Mouse (Mus musculus): ENCODE measurements around the gene Tmem95. TPM values are rescaled to one million over a fixed set of nuclear protein-coding genes. Genes with fewer than 3 reads are reported as not detected.

Gene Tmem95
- polyA plus RNA-seq, 1 experiment from 2014 or later, result not detected

DNA sequence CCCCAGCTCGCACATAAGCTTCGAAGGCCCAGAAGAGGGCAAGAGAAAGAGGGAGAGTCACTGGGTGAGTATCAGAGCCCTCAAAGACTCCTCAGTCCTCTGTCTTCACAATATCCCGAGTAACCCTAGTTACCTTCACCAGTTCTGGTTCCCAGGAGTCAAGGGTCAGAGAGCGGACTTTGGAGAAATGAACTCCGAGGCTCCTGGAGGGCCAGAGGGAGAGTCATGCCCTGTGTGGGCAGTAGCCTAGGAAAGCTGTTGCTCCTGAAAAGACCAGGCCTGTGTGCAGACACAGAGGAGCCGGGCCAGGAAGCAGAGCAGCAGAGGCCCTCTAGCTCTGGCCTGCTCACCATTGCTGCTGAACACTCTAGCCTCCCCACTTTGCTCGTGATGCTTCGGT, 6.8 kb upstream of the Tmem95 start:
- Histone ChIP-seq H3K36me3 (no peaks in the 10 kb centered on the region), H3K9me3 (no peaks in the 10 kb centered on the region), H3K9ac (no peak overlapping the region), H3K4me2 (replicated peaks) (no peak overlapping the region), H3K4me3 (no peak overlapping the region), H3K27me3 (no peaks in the 10 kb centered on the region), H3K27ac (peak overlapping the region; percentile 8; the same call in 1 of the 2 replicates), H3K4me1 (peaks cover 7% of the 10 kb centered on the region; the same call in 1 of the 2 replicates)
- ATAC-seq (ENCODE audit: insufficient number of reproducible peaks, insufficient read depth, low FRiP score, low TSS enrichment), result no peak
- 83% methylated on average over 8 of the region's 8 CpGs for WGBS

DNA sequence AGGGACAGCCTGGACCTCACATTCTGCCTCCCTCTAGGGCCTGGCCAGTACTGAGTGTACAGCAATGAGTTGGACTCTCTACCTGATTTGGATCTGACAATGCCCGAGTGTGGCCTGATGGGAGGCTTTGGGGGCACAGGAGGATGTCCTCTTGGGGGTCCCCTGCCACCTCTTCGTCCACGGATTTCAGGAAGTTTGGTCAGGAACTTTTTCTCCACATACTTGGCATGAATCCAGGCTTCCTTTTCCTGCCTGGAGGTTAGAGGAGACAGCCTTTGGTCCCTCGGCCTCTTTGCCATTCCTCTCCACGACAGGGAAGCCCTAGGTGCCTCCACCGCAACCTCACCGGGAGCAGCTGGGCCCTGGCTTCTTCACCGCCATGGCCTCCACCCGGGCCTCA, 6.4 kb upstream of the Tmem95 start:
- no peak for ATAC-seq (ENCODE audit: insufficient number of reproducible peaks, insufficient read depth, low FRiP score, low TSS enrichment)
- Histone ChIP-seq H3K9me3 (no peaks in the 10 kb centered on the region), H3K4me3 (no peak overlapping the region), H3K4me2 (replicated peaks) (no peak overlapping the region), H3K27ac (peak overlapping the region; percentile 8; the same call in 1 of the 2 replicates), H3K9ac (no peak overlapping the region), H3K4me1 (peaks cover 11% of the 10 kb centered on the region; the same call in 1 of the 2 replicates), H3K27me3 (no peaks in the 10 kb centered on the region), H3K36me3 (no peaks in the 10 kb centered on the region)
- WGBS, result 76% methylated on average over 9 of the region's 9 CpGs

DNA sequence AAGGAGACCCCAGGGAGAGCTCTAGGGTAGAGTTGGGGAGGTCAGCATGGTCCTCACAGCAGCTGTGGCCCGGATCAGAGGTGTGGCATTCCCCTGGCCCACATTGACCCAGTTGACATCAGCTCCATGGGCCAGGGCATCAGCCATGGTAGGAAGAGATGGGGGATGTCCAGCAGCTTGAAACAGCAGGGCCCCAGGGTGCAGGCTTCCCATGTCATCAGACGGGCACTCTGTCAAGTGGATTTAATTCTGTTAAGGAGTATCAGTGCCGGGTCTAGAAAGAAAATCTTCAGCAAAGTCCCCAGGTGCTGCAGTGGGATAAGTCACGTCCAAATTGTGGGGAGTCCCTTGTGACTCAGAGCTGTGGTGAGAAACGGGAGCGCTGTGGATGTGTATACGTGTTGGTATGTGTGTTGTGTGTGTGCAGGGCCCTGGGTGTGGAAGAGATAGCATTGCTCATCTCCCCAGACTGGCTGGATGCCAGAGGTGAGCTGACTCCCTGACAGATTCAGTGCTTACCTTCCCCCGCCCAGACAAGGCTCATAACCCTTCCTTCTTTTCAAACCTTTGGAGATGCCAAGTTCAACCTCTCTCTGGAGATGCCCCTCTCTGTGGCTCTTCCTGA, 5.8 kb upstream of the Tmem95 start:
- Histone ChIP-seq H3K9ac (no peak overlapping the region), H3K27ac (no peak overlapping the region; the same call in 1 of the 2 replicates), H3K36me3 (no peaks in the 10 kb centered on the region), H3K4me1 (peaks cover 11% of the 10 kb centered on the region; the same call in 1 of the 2 replicates), H3K9me3 (no peaks in the 10 kb centered on the region), H3K4me2 (replicated peaks) (no peak overlapping the region), H3K27me3 (no peaks in the 10 kb centered on the region), H3K4me3 (no peak overlapping the region)
- ATAC-seq (ENCODE audit: insufficient number of reproducible peaks, insufficient read depth, low FRiP score, low TSS enrichment), result no peak
- 76% methylated on average over 8 of the region's 8 CpGs for WGBS

GRCm38 (mm10) chr11:69883066-69883465, 5.2 kb upstream of the Tmem95 start:
- H3K4me2 ChIP-seq (replicated peaks), result no peak overlapping the region

DNA sequence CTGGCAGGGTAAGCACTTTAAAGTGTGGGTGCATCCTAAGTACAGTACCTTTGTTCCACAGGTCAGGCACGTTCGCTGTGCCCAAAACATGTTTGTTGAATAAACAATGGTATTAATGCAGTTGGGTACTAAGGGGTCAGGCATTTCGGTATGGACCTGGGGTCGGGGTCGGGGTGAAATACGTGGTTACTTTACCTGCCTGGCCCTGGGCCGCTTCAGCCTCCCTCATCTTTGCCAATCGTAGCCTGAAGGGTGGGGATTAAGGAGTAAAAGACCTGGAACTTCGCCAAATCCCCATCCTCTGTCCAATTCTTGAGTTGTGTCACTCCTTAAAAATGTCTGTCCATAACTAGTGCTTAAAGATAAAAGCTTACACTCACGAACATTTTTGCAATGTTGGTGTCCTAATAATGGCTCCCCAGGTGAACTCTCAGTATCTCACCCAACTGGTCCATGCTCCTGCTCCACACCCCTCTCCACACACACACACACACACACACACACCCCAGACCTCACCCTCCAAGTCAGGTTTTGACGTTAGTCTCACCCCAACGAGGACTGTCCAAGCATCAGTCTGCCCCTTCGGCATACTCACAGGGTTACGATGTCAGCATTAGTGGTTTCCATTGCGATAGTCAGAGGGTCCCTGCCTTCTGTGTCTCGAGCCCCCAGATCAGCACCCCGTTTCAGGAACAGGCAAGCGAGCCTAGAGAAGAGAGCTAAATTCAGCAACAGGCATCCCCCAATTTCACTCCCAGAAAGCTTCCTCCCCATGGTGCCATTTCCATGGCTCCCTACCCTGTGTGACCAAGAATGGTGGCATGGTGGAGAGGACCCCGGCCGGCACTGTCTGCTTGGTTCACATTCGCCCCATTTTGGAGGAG, 4.2 kb upstream of the Tmem95 start:
- Histone ChIP-seq H3K9ac (peak overlapping the region; percentile 54; the same call in 1 of the 2 replicates), H3K9me3 (no peaks in the 10 kb centered on the region), H3K27me3 (no peaks in the 10 kb centered on the region), H3K27ac (peak overlapping the region; percentile 83), H3K4me1 (peaks cover 19% of the 10 kb centered on the region; the same call in 1 of the 2 replicates), H3K4me2 (replicated peaks) (peak overlapping the region; percentile 73), H3K4me3 (peak overlapping the region; percentile 49), H3K36me3 (no peaks in the 10 kb centered on the region)
- ATAC-seq (ENCODE audit: insufficient number of reproducible peaks, insufficient read depth, low FRiP score, low TSS enrichment), result no peak
- WGBS, result 61% methylated on average over 21 of the region's 21 CpGs

More at GRCm38 (mm10) chr11:69883066-69883465, 5.2 kb upstream of the Tmem95 start:
- Histone ChIP-seq H3K4me3 (no peak overlapping the region), H3K4me1 (peaks cover 11% of the 10 kb centered on the region; the same call in 1 of the 2 replicates), H3K9me3 (no peaks in the 10 kb centered on the region), H3K9ac (no peak overlapping the region), H3K36me3 (no peaks in the 10 kb centered on the region), H3K27me3 (no peaks in the 10 kb centered on the region), H3K27ac (no peak overlapping the region; the same call in 1 of the 2 replicates)
- WGBS, result 57% methylated on average over 4 of the region's 4 CpGs
- ATAC-seq (ENCODE audit: insufficient number of reproducible peaks, insufficient read depth, low FRiP score, low TSS enrichment), result no peak

- Histone ChIP-seq H3K4me1 (peaks cover 29% of the 10 kb centered on the region), H3K9ac (peak within 1 kb of the TSS; percentile 54), H3K36me3 (no peaks in the 10 kb centered on the region), H3K4me2 (replicated peaks) (peak within 1 kb of the TSS; percentile 73), H3K27me3 (no peaks in the 10 kb centered on the region), H3K9me3 (no peaks in the 10 kb centered on the region), H3K4me3 (peak within 1 kb of the TSS; percentile 49), H3K27ac (peak within 1 kb of the TSS; percentile 83)
- peak; percentile 79 for ATAC-seq (ENCODE audit: insufficient number of reproducible peaks, insufficient read depth, low FRiP score, low TSS enrichment)
- under 1% methylated on average over 46 of the region's 46 CpGs for WGBS
Observed at GRCm38 (mm10) chr11:69880853-69881603, 3.2 kb upstream of the Tmem95 start, which contains the start of gene Kctd11. Gene Kctd11, minus strand, starts transcription at chr11:69881406.

DNA sequence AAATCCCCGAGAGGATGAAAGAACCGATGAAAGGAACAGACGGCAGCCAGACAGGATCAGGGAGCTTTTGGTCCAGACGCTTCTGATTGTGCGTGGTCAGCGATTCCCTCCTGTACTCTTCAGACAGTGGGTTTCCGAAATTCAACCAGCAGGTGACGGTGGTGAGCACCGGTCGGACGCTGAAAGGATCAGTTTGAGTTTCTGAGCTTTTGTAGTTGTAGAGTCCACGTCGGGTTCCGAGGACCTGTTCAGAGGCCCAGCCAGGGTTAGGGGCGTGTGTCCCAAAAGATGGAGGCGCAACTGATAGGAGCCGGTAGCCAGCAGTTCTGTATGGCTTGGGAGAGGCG, 2.7 kb upstream of the Tmem95 start:
- Histone ChIP-seq H3K4me3 (peak overlapping the region; percentile 49), H3K27ac (peak overlapping the region; percentile 83), H3K4me1 (peaks cover 34% of the 10 kb centered on the region), H3K9me3 (no peaks in the 10 kb centered on the region), H3K36me3 (no peaks in the 10 kb centered on the region), H3K9ac (peak overlapping the region; percentile 54), H3K27me3 (no peaks in the 10 kb centered on the region), H3K4me2 (replicated peaks) (peak overlapping the region; percentile 73)
- WGBS, result under 1% methylated on average over 18 of the region's 18 CpGs
- 0 out of 2 replicates have a peak, but pooled peaks have one; percentile 5 for ATAC-seq (ENCODE audit: insufficient number of reproducible peaks, insufficient read depth, low FRiP score, low TSS enrichment)

DNA sequence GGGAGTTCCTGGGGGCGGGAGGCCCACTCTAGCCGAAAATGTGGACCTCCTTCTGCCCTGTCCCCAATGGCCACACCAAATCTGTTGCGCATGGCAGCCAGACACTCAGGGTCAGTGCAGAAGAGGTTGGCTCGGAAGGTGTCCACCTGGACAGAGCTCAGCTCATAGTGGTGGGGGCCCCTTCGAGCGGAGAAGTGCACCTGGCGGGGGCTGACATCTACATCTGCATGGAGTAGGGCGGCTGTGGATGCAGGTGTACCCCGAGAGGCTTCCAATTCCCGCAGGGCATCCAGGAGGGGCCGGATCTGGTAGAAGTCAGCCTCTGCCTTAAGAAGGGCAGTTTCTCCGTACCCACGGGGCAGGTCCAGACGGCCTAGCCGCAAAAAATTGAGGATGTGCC, 1.9 kb upstream of the Tmem95 start:
- peak overlapping the region; percentile 54; the same call in 1 of the 2 replicates for H3K9ac ChIP-seq
- H3K36me3 ChIP-seq, result no peaks in the 10 kb centered on the region
- 57% methylated on average over 15 of the region's 15 CpGs for WGBS
- peak overlapping the region; percentile 73 for H3K4me2 ChIP-seq (replicated peaks)
- H3K4me3 ChIP-seq, result peak overlapping the region; percentile 49
- H3K27me3 ChIP-seq, result no peaks in the 10 kb centered on the region
- ATAC-seq (ENCODE audit: insufficient number of reproducible peaks, insufficient read depth, low FRiP score, low TSS enrichment), result no peak
- H3K4me1 ChIP-seq, result peaks cover 34% of the 10 kb centered on the region
- H3K9me3 ChIP-seq, result no peaks in the 10 kb centered on the region
- no peak overlapping the region for H3K27ac ChIP-seq

DNA sequence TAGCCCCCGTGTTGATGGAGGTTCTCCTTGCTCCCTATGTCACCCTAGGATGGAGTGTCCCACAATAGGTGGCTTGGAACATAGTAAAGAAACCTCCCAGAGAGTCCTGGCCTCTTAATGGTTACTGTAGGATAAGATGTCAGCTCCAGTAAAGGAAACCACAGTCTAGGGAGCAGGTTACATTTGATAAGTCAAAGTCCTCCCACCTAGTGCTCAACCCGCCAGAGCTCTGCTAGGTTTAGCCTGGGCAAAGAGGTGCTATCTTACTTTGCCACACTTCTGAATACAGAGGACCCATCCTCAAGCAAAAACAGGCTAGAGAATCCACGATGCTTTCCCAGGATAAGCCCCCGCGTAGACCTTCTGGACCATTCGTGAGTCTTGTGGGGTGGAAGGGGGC, 1.1 kb upstream of the Tmem95 start:
- no peak for ATAC-seq (ENCODE audit: insufficient number of reproducible peaks, insufficient read depth, low FRiP score, low TSS enrichment)
- Histone ChIP-seq H3K27me3 (no peaks in the 10 kb centered on the region), H3K4me3 (no peak overlapping the region), H3K27ac (no peak overlapping the region), H3K9me3 (no peaks in the 10 kb centered on the region), H3K9ac (no peak overlapping the region), H3K36me3 (no peaks in the 10 kb centered on the region), H3K4me1 (peaks cover 34% of the 10 kb centered on the region), H3K4me2 (replicated peaks) (0 out of 2 replicates have a peak overlapping the region, but pooled peaks have one; percentile 73)
- WGBS, result 88% methylated on average over 6 of the region's 6 CpGs

- Histone ChIP-seq H3K9ac (no peak overlapping the region), H3K36me3 (no peaks in the 10 kb centered on the region), H3K4me2 (replicated peaks) (no peak overlapping the region), H3K9me3 (no peaks in the 10 kb centered on the region), H3K27me3 (no peaks in the 10 kb centered on the region), H3K4me3 (no peak overlapping the region), H3K27ac (no peak overlapping the region), H3K4me1 (peaks cover 34% of the 10 kb centered on the region)
- no peak for ATAC-seq (ENCODE audit: insufficient number of reproducible peaks, insufficient read depth, low FRiP score, low TSS enrichment)
- WGBS, result 86% methylated on average over 3 of the region's 3 CpGs
Observed at GRCm38 (mm10) chr11:69878399-69878798, 581 bp upstream of the Tmem95 start.

- H3K9ac ChIP-seq, result no peak overlapping the region
Observed at GRCm38 (mm10) chr11:69876867-69877266, 951 bp downstream of the Tmem95 start.

More at GRCm38 (mm10) chr11:69876867-69877266, 951 bp downstream of the Tmem95 start:
- Histone ChIP-seq H3K36me3 (no peaks in the 10 kb centered on the region), H3K4me1 (peaks cover 34% of the 10 kb centered on the region), H3K27me3 (no peaks in the 10 kb centered on the region), H3K4me2 (replicated peaks) (peak overlapping the region; percentile 35), H3K27ac (peak overlapping the region; percentile 70), H3K9me3 (no peaks in the 10 kb centered on the region), H3K4me3 (0 out of 2 replicates have a peak overlapping the region, but pooled peaks have one; percentile 10)
- 3% methylated on average over 12 of the region's 12 CpGs for WGBS
- ATAC-seq (ENCODE audit: insufficient number of reproducible peaks, insufficient read depth, low FRiP score, low TSS enrichment), result no peak

Measured in embryonic facial prominence, embryonic 12.5 days (tissue).